Mouse (Mus musculus): ENCODE data around the gene Dnaic2. TPM values are rescaled to one million over a fixed set of nuclear protein-coding genes. Genes with fewer than 3 reads are reported as not detected.

The Dnaic2 gene
- polyA plus RNA-seq (2014; fragmentation: Nextera tagmentation; extraction: Ambion mirVana), result 0.35 TPM in 1 of 2 replicates, not detected in the other

- Histone ChIP-seq H3K4me2 (ENCODE audit: low read length) (peak within 1 kb of the TSS; percentile 64), H3K9ac (ENCODE audit: low read length) (peak within 1 kb of the TSS; percentile 28), H3K27ac (replicated peaks in 1 of 2; ENCODE audit: control insufficient read depth in 1 of 2, insufficient read depth in 1 of 2, low read depth in 2 of 2, low read length in 2 of 2) (no peak within 1 kb of the TSS), H3K27me3 (ENCODE audit: control insufficient read depth, insufficient read depth, low read length) (no peaks in the 10 kb centered on the region), H3K36me3 (ENCODE audit: control insufficient read depth, insufficient read depth, low read length) (no peaks in the 10 kb centered on the region), H3K4me3 (ENCODE audit: control insufficient read depth in 1 of 2, insufficient read depth in 1 of 2, low read depth in 1 of 2, low read length in 2 of 2) (peak within 1 kb of the TSS; percentile 29 to 38), H3K9me3 (ENCODE audit: control insufficient read depth, low read length) (0 out of 2 replicates have a peak, but pooled peaks cover 2% of the 10 kb centered on the region), H3K4me1 (ENCODE audit: control insufficient read depth in 2 of 2, insufficient read depth in 2 of 2, low read length in 2 of 2) (peaks cover 8 to 15% of the 10 kb centered on the region in 2 experiments)
- WGBS, result 11% methylated on average over 34 of the region's 34 CpGs
- ATAC-seq (ENCODE audit: insufficient number of reproducible peaks, insufficient read depth, low FRiP score, low read depth), result peak; percentile 72
Measured at GRCm38 (mm10) chr11:114726965-114727825, at the start of gene Dnaic2. TSS of gene Dnaic2 (plus strand) at chr11:114727408.

GRCm38 (mm10) chr11:114679582-114679981, 47.6 kb upstream of the Dnaic2 start:
- H3K9me3 ChIP-seq (ENCODE audit: control insufficient read depth, low read length), result no peaks in the 10 kb centered on the region
- H3K27me3 ChIP-seq (ENCODE audit: control insufficient read depth, insufficient read depth, low read length), result no peaks in the 10 kb centered on the region
- H3K27ac ChIP-seq (replicated peaks in 1 of 2; ENCODE audit: control insufficient read depth in 1 of 2, insufficient read depth in 1 of 2, low read depth in 2 of 2, low read length in 2 of 2), result peak overlapping the region; percentile 20 to 56
- no peak for ATAC-seq (ENCODE audit: insufficient number of reproducible peaks, insufficient read depth, low FRiP score, low read depth)
- no peaks in the 10 kb centered on the region for H3K36me3 ChIP-seq (ENCODE audit: control insufficient read depth, insufficient read depth, low read length)
- no peak overlapping the region for H3K4me3 ChIP-seq (ENCODE audit: control insufficient read depth in 1 of 2, insufficient read depth in 1 of 2, low read depth in 1 of 2, low read length in 2 of 2)
- peak overlapping the region; percentile 5; the same call in 1 of the 2 replicates for H3K4me2 ChIP-seq (ENCODE audit: low read length)
- H3K4me1 ChIP-seq (ENCODE audit: control insufficient read depth in 2 of 2, insufficient read depth in 2 of 2, low read length in 2 of 2), result peaks cover 33 to 36% of the 10 kb centered on the region in 2 experiments
- H3K9ac ChIP-seq (ENCODE audit: low read length), result no peak overlapping the region
- 18% methylated on average over 8 of the region's 8 CpGs for WGBS

- no peak overlapping the region for H3K27ac ChIP-seq (replicated peaks in 1 of 2; ENCODE audit: control insufficient read depth in 1 of 2, insufficient read depth in 1 of 2, low read depth in 2 of 2, low read length in 2 of 2)
- no peaks in the 10 kb centered on the region for H3K9me3 ChIP-seq (ENCODE audit: control insufficient read depth, low read length)
- no peaks in the 10 kb centered on the region for H3K36me3 ChIP-seq (ENCODE audit: control insufficient read depth, insufficient read depth, low read length)
- H3K4me3 ChIP-seq (ENCODE audit: control insufficient read depth in 1 of 2, insufficient read depth in 1 of 2, low read depth in 1 of 2, low read length in 2 of 2), result no peak overlapping the region
- H3K4me1 ChIP-seq (ENCODE audit: control insufficient read depth in 2 of 2, insufficient read depth in 2 of 2, low read length in 2 of 2), result peaks cover 37 to 40% of the 10 kb centered on the region in 2 experiments
- no peak overlapping the region for H3K9ac ChIP-seq (ENCODE audit: low read length)
- WGBS, result 58% methylated on average over 10 of the region's 10 CpGs
- no peak for ATAC-seq (ENCODE audit: insufficient number of reproducible peaks, insufficient read depth, low FRiP score, low read depth)
- no peaks in the 10 kb centered on the region for H3K27me3 ChIP-seq (ENCODE audit: control insufficient read depth, insufficient read depth, low read length)
- no peak overlapping the region for H3K4me2 ChIP-seq (ENCODE audit: low read length)
Measured at GRCm38 (mm10) chr11:114680291-114680690, 46.9 kb upstream of the Dnaic2 start.

- Histone ChIP-seq H3K36me3 (ENCODE audit: control insufficient read depth, insufficient read depth, low read length) (no peaks in the 10 kb centered on the region), H3K27me3 (ENCODE audit: control insufficient read depth, insufficient read depth, low read length) (no peaks in the 10 kb centered on the region), H3K4me1 (ENCODE audit: control insufficient read depth in 2 of 2, insufficient read depth in 2 of 2, low read length in 2 of 2) (peaks cover 36 to 41% of the 10 kb centered on the region in 2 experiments), H3K4me2 (ENCODE audit: low read length) (no peak overlapping the region), H3K9me3 (ENCODE audit: control insufficient read depth, low read length) (no peaks in the 10 kb centered on the region), H3K9ac (ENCODE audit: low read length) (no peak overlapping the region), H3K4me3 (ENCODE audit: control insufficient read depth in 1 of 2, insufficient read depth in 1 of 2, low read depth in 1 of 2, low read length in 2 of 2) (no peak overlapping the region), H3K27ac (replicated peaks in 1 of 2; ENCODE audit: control insufficient read depth in 1 of 2, insufficient read depth in 1 of 2, low read depth in 2 of 2, low read length in 2 of 2) (0 out of 4 replicates have a peak overlapping the region, but pooled peaks of 1 of the 2 experiments have one; percentile 24)
- WGBS, result 76% methylated on average over 5 of the region's 5 CpGs
- ATAC-seq (ENCODE audit: insufficient number of reproducible peaks, insufficient read depth, low FRiP score, low read depth), result no peak
Measured at GRCm38 (mm10) chr11:114681054-114681453, 46.2 kb upstream of the Dnaic2 start.

GRCm38 (mm10) chr11:114682321-114682900, 44.8 kb upstream of the Dnaic2 start:
- H3K9me3 ChIP-seq (ENCODE audit: control insufficient read depth, low read length), result no peaks in the 10 kb centered on the region
- no peak overlapping the region for H3K27ac ChIP-seq (replicated peaks in 1 of 2; ENCODE audit: control insufficient read depth in 1 of 2, insufficient read depth in 1 of 2, low read depth in 2 of 2, low read length in 2 of 2)
- H3K4me3 ChIP-seq (ENCODE audit: control insufficient read depth in 1 of 2, insufficient read depth in 1 of 2, low read depth in 1 of 2, low read length in 2 of 2), result no peak overlapping the region
- H3K4me1 ChIP-seq (ENCODE audit: control insufficient read depth in 2 of 2, insufficient read depth in 2 of 2, low read length in 2 of 2), result peaks cover 28 to 31% of the 10 kb centered on the region in 2 experiments
- 94% methylated on average over 13 of the region's 13 CpGs for WGBS
- no peak overlapping the region for H3K4me2 ChIP-seq (ENCODE audit: low read length)
- H3K36me3 ChIP-seq (ENCODE audit: control insufficient read depth, insufficient read depth, low read length), result no peaks in the 10 kb centered on the region
- ATAC-seq (ENCODE audit: insufficient number of reproducible peaks, insufficient read depth, low FRiP score, low read depth), result no peak
- H3K9ac ChIP-seq (ENCODE audit: low read length), result no peak overlapping the region
- no peaks in the 10 kb centered on the region for H3K27me3 ChIP-seq (ENCODE audit: control insufficient read depth, insufficient read depth, low read length)

- Histone ChIP-seq H3K9me3 (ENCODE audit: control insufficient read depth, low read length) (no peaks in the 10 kb centered on the region), H3K4me3 (ENCODE audit: control insufficient read depth in 1 of 2, insufficient read depth in 1 of 2, low read depth in 1 of 2, low read length in 2 of 2) (no peak overlapping the region), H3K27ac (replicated peaks in 1 of 2; ENCODE audit: control insufficient read depth in 1 of 2, insufficient read depth in 1 of 2, low read depth in 2 of 2, low read length in 2 of 2) (no peak overlapping the region), H3K4me1 (ENCODE audit: control insufficient read depth in 2 of 2, insufficient read depth in 2 of 2, low read length in 2 of 2) (peaks cover 28 to 31% of the 10 kb centered on the region in 2 experiments), H3K36me3 (ENCODE audit: control insufficient read depth, insufficient read depth, low read length) (no peaks in the 10 kb centered on the region), H3K9ac (ENCODE audit: low read length) (no peak overlapping the region), H3K27me3 (ENCODE audit: control insufficient read depth, insufficient read depth, low read length) (no peaks in the 10 kb centered on the region), H3K4me2 (ENCODE audit: low read length) (no peak overlapping the region)
- 84% methylated on average over 10 of the region's 10 CpGs for WGBS
- ATAC-seq (ENCODE audit: insufficient number of reproducible peaks, insufficient read depth, low FRiP score, low read depth), result no peak
Measured at GRCm38 (mm10) chr11:114683029-114683721, 44.0 kb upstream of the Dnaic2 start.
